ENCODE assay signal across 15 mouse cellular contexts in genomic region chr1:156471955-156472354, GRCm38 (mm10). TPM values are rescaled to one million over a fixed set of nuclear protein-coding genes. Genes with fewer than 3 reads are reported as not detected.
A peak's percentile ranks its signal among the peaks of the same experiment; 100 is the strongest.
DNase-seq lines count a peak whose midpoint lies in the region; ATAC-seq and TF ChIP-seq lines count a peak whose summit lies in the region.
"Had no signal": no experiment of that assay in that cellular context is flagged by ENCODE, and none has a peak within 500 bp of the region (broad histone marks: within the 10 kb centered on the region; RNA-seq: fewer than 3 reads in every experiment).

No protein-coding gene starts in this region.

- H3K36me3 ChIP-seq in heart, postnatal 0 days (replicated peaks; ENCODE audit: control insufficient read depth, insufficient read depth, low read length): no peaks in the 10 kb centered on the region
- H3K36me3 ChIP-seq in megakaryocyte, embryonic 14.5 days (replicated peaks; ENCODE audit: low read length): peaks cover 7% of the 10 kb centered on the region
- 0 out of 2 replicates have a peak, but pooled peaks cover 2% of the 10 kb centered on the region for H3K36me3 ChIP-seq in liver, embryonic 13.5 days
- H3K36me3 ChIP-seq in stomach, postnatal 0 days (ENCODE audit: control insufficient read depth, insufficient read depth, low read length): no peaks in the 10 kb centered on the region
- H3K36me3 ChIP-seq: neural tube, embryonic 15.5 days had no signal

- no peak overlapping the region for H3K4me3 ChIP-seq in heart, postnatal 0 days (ENCODE audit: low read depth, low read length)
- H3K4me3 ChIP-seq in megakaryocyte, embryonic 14.5 days (replicated peaks): peak overlapping the region; percentile 64
- H3K4me3 ChIP-seq in liver, embryonic 13.5 days (replicated peaks): peak overlapping the region; percentile 13; the same call in 1 of the 2 replicates
- H3K4me3 ChIP-seq in stomach, postnatal 0 days (ENCODE audit: low read depth, low read length): no peak overlapping the region

- ATAC-seq in heart, postnatal 0 days (ENCODE audit: insufficient read depth, low read depth): no peak
- ATAC-seq in megakaryocyte, adult 5-6 weeks (ENCODE audit: poor library complexity, severe bottlenecking): no peak
- no peak for ATAC-seq in liver, embryonic 13.5 days (ENCODE audit: low read depth)
- peak; percentile 66; the same call in 1 of the 2 replicates for ATAC-seq in stomach, postnatal 0 days (ENCODE audit: low FRiP score, low TSS enrichment)
- ATAC-seq: activated CD4-positive, CD25-positive, alpha-beta regulatory T cell, adult 4 months had no signal

- no peak overlapping the region for H3K9ac ChIP-seq in heart, postnatal 0 days (replicated peaks; ENCODE audit: low read depth, low read length)
- no peak overlapping the region for H3K9ac ChIP-seq in liver, embryonic 13.5 days
- no peak overlapping the region for H3K9ac ChIP-seq in stomach, postnatal 0 days (ENCODE audit: low read length)
- H3K9ac ChIP-seq: hindbrain, embryonic 15.5 days; neural tube, embryonic 15.5 days had no signal

- TF ChIP-seq EP300 in heart, postnatal 0 days (IDR thresholded peaks at IDR 0.05; ENCODE audit: low read depth): no peak
- no peak for TF ChIP-seq EP300 in stomach, postnatal 0 days (optimal IDR thresholded peaks at IDR 0.05)

- WGBS in heart, postnatal 0 days: 85% methylated on average over 7 of the region's 7 CpGs
- WGBS in liver, embryonic 13.5 days (ENCODE audit: insufficient replicate concordance): 62% methylated on average over 7 of the region's 7 CpGs
- 53% methylated on average over 7 of the region's 7 CpGs for WGBS in stomach, postnatal 0 days

- TF ChIP-seq CTCF in heart, postnatal 0 days (IDR thresholded peaks at IDR 0.05; ENCODE audit: low read depth): no peak
- no peak for TF ChIP-seq CTCF in stomach, postnatal 0 days (IDR thresholded peaks at IDR 0.05; ENCODE audit: low read depth)

- no peaks in the 10 kb centered on the region for H3K4me1 ChIP-seq in heart, postnatal 0 days (ENCODE audit: control insufficient read depth, insufficient read depth)
- H3K4me1 ChIP-seq in megakaryocyte, embryonic 14.5 days: peaks cover 42% of the 10 kb centered on the region
- peaks cover 36% of the 10 kb centered on the region for H3K4me1 ChIP-seq in liver, embryonic 13.5 days (replicated peaks)
- H3K4me1 ChIP-seq in stomach, postnatal 0 days (replicated peaks; ENCODE audit: control insufficient read depth, insufficient read depth): no peaks in the 10 kb centered on the region

- DNase-seq in heart, postnatal 0 days (ENCODE audit: low spot score): no peak
- DNase-seq in heart, adult 9 months (ENCODE audit: low spot score in 2 of 2): no peak
- no peak for DNase-seq in liver, embryonic 13.5 days
- DNase-seq in stomach, postnatal 0 days (ENCODE audit: low spot score): peak; percentile 35
- DNase-seq in cerebellum, adult 11-12 months: no peak
- DNase-seq: cerebellum, postnatal 10 days; right cerebral cortex, adult 18-20 months; thymus, postnatal 4 days had no signal

- peak overlapping the region; percentile 67; the same call in 1 of the 2 replicates for H3K27ac ChIP-seq in heart, postnatal 0 days (ENCODE audit: low read depth)
- peak overlapping the region; percentile 58 for H3K27ac ChIP-seq in liver, embryonic 13.5 days
- peak overlapping the region; percentile 58; the same call in 1 of the 2 replicates for H3K27ac ChIP-seq in stomach, postnatal 0 days (replicated peaks)
- H3K27ac ChIP-seq: hindbrain, embryonic 15.5 days; neural tube, embryonic 15.5 days had no signal

- H3K27me3 ChIP-seq in heart, postnatal 0 days (ENCODE audit: control insufficient read depth, insufficient read depth, low read length): no peaks in the 10 kb centered on the region
- H3K27me3 ChIP-seq in megakaryocyte, embryonic 14.5 days (replicated peaks): peaks cover 9% of the 10 kb centered on the region
- H3K27me3 ChIP-seq in liver, embryonic 13.5 days: peaks cover 19% of the 10 kb centered on the region
- H3K27me3 ChIP-seq in stomach, postnatal 0 days (ENCODE audit: control insufficient read depth, insufficient read depth, low read length): no peaks in the 10 kb centered on the region
- H3K27me3 ChIP-seq: hindbrain, embryonic 15.5 days; neural tube, embryonic 15.5 days had no signal

- 0 out of 2 replicates have a peak, but pooled peaks cover 4% of the 10 kb centered on the region for H3K9me3 ChIP-seq in heart, postnatal 0 days (replicated peaks; ENCODE audit: control insufficient read depth, low read length)
- peaks cover 8% of the 10 kb centered on the region; the same call in 1 of the 2 replicates for H3K9me3 ChIP-seq in megakaryocyte, embryonic 14.5 days
- no peaks in the 10 kb centered on the region for H3K9me3 ChIP-seq in liver, embryonic 13.5 days (replicated peaks)
- H3K9me3 ChIP-seq in stomach, postnatal 0 days (ENCODE audit: control insufficient read depth, low read length): no peaks in the 10 kb centered on the region
- H3K9me3 ChIP-seq: hindbrain, embryonic 15.5 days; neural tube, embryonic 15.5 days had no signal

- peak overlapping the region; percentile 85; the same call in 1 of the 2 replicates for H3K4me2 ChIP-seq in heart, postnatal 0 days (ENCODE audit: low read depth, low read length)
- H3K4me2 ChIP-seq in liver, embryonic 13.5 days: peak overlapping the region; percentile 81
- H3K4me2 ChIP-seq in stomach, postnatal 0 days (replicated peaks; ENCODE audit: low read depth): no peak overlapping the region

RNA-seq across cellular contexts. Expression of gene Soat1, which starts 2.2 kb away (rescaled TPM):
- 47.3 and 75.3 TPM in 2 replicates for total RNA-seq in heart, postnatal 0 days (2014; rRNA removed; ENCODE audit: low replicate concordance)
- polyA plus RNA-seq in heart, postnatal 0 days (2015; fragmentation: Nextera tagmentation; extraction: Ambion mirVana): 8.6 and 12.3 TPM in 2 replicates
- 23.7 TPM in 1 of 2 replicates, not detected in the other for polyA plus RNA-seq in megakaryocyte, embryonic 14.5 days (2012; ENCODE audit: insufficient read depth, low replicate concordance)
- 223 and 228 TPM in 2 replicates for total RNA-seq in megakaryocyte, adult 5-6 weeks (2015)
- total RNA-seq in megakaryocyte, adult 5-6 weeks (2017): 341 and 376 TPM in 2 replicates
- 16.1 and 18.3 TPM in 2 replicates for polyA plus RNA-seq in liver, embryonic 13.5 days (2015; fragmentation: Nextera tagmentation; extraction: Ambion mirVana)
- polyA plus RNA-seq in stomach, postnatal 0 days (2015; fragmentation: Nextera tagmentation; extraction: Ambion mirVana): 16.2 and 17.6 TPM in 2 replicates

RNA-seq across cellular contexts. Expression of gene Axdnd1, which starts 51.0 kb away (rescaled TPM):
- total RNA-seq in heart, postnatal 0 days (2014; rRNA removed; ENCODE audit: low replicate concordance): not detected in 2 replicates
- polyA plus RNA-seq in heart, postnatal 0 days (2015; fragmentation: Nextera tagmentation; extraction: Ambion mirVana): 0.04 TPM in 1 of 2 replicates, not detected in the other
- not detected in 2 replicates for polyA plus RNA-seq in megakaryocyte, embryonic 14.5 days (2012; ENCODE audit: insufficient read depth, low replicate concordance)
- total RNA-seq in megakaryocyte, adult 5-6 weeks (2015): 2.2 TPM in 1 of 2 replicates, not detected in the other
- 0.92 and 1.8 TPM in 2 replicates for total RNA-seq in megakaryocyte, adult 5-6 weeks (2017)
- 0.09 TPM in 1 of 2 replicates, not detected in the other for polyA plus RNA-seq in liver, embryonic 13.5 days (2015; fragmentation: Nextera tagmentation; extraction: Ambion mirVana)
- polyA plus RNA-seq in stomach, postnatal 0 days (2015; fragmentation: Nextera tagmentation; extraction: Ambion mirVana): 0.07 and 0.24 TPM in 2 replicates
- total RNA-seq: liver, adult 2 months had no signal
- polyA plus RNA-seq: activated CD4-positive, CD25-positive, alpha-beta regulatory T cell, adult 4 months; large intestine, adult 2 months; liver, adult 2 months; neural tube, embryonic 15.5 days had no signal

RNA-seq across cellular contexts. Expression of gene Gm10031, which starts 51.9 kb away (rescaled TPM):
- total RNA-seq in heart, postnatal 0 days (2014; rRNA removed; ENCODE audit: low replicate concordance): 9.1 and 13.9 TPM in 2 replicates
- polyA plus RNA-seq in heart, postnatal 0 days (2015; fragmentation: Nextera tagmentation; extraction: Ambion mirVana): 0.33 and 0.45 TPM in 2 replicates
- 1.2 and 1.8 TPM in 2 replicates for polyA plus RNA-seq in megakaryocyte, embryonic 14.5 days (2012; ENCODE audit: insufficient read depth, low replicate concordance)
- 3.8 and 7.0 TPM in 2 replicates for total RNA-seq in megakaryocyte, adult 5-6 weeks (2015)
- 12.0 and 19.4 TPM in 2 replicates for total RNA-seq in megakaryocyte, adult 5-6 weeks (2017)
- polyA plus RNA-seq in liver, embryonic 13.5 days (2015; fragmentation: Nextera tagmentation; extraction: Ambion mirVana): 0.30 and 0.51 TPM in 2 replicates
- polyA plus RNA-seq in stomach, postnatal 0 days (2015; fragmentation: Nextera tagmentation; extraction: Ambion mirVana): 0.53 and 0.62 TPM in 2 replicates

Comparison
In these comparisons a context has a peak if more than half of its experiments do, and no peak if none do; other contexts are left out.
1. H3K4me3 ChIP-seq: peak in megakaryocyte, embryonic 14.5 days (single experiment) and liver, embryonic 13.5 days (single experiment); none in heart, postnatal 0 days (single experiment) and stomach, postnatal 0 days (single experiment).
2. Peak in every context shown above with its lines, with median percentiles within 50 percentile points of each other: H3K27ac ChIP-seq.